Mouse (Mus musculus) kidney, embryonic 14.5 days (tissue): ENCODE measurements around the gene Ogt. TPM values are rescaled to one million over a fixed set of nuclear protein-coding genes. Genes with fewer than 3 reads are reported as not detected.
A peak's percentile ranks its signal among the peaks of the same experiment; 100 is the strongest.

ENCODE experiments used
- ATAC-seq: fragments of 200-750 bp; cut with Nextera tagmentation; 2 replicates; pipeline ENCODE4 v1.8.0; 2017; ENCODE audit warnings: moderate number of reproducible peaks, mild to moderate bottlenecking, moderate TSS enrichment, moderate library complexity; ENCODE audit not compliant: low FRiP score, low TSS enrichment
- H3K27ac ChIP-seq: fragments of 300-500 bp; sonication (generic); 2 replicates; pipeline ENCODE4 v1.5.1; 2014; ENCODE audit warnings: low read depth, mild to moderate bottlenecking, low read length, moderate library complexity, mixed read lengths
- H3K27me3 ChIP-seq: fragments of 300-500 bp; sonication (generic); 2 replicates; pipeline ENCODE4 v1.6.1; 2014; ENCODE audit warnings: mild to moderate bottlenecking, low read length; ENCODE audit not compliant: control insufficient read depth, insufficient read depth
- H3K36me3 ChIP-seq: fragments of 300-500 bp; sonication (generic); 2 replicates; pipeline ENCODE4 v1.6.1; 2014; ENCODE audit warnings: low read length, mixed read lengths; ENCODE audit not compliant: control insufficient read depth, insufficient read depth
- H3K4me1 ChIP-seq: fragments of 300-500 bp; sonication (generic); 2 replicates; pipeline ENCODE4 v1.6.1; 2014; ENCODE audit warnings: low read length, mixed read lengths; ENCODE audit not compliant: control insufficient read depth, insufficient read depth
- H3K4me2 ChIP-seq: fragments of 300-500 bp; sonication (generic); replicated peaks from 2 replicates; pipeline ENCODE4 v1.6.1; 2014; ENCODE audit warnings: low read depth, mild to moderate bottlenecking, low read length
- H3K4me3 ChIP-seq: fragments of 300-500 bp; sonication (generic); 2 replicates; pipeline ENCODE4 v1.5.1; 2014; ENCODE audit warnings: mild to moderate bottlenecking, low read length
- H3K9ac ChIP-seq: fragments of 300-500 bp; sonication (generic); 2 replicates; pipeline ENCODE4 v1.6.1; 2014; ENCODE audit warnings: low read depth, mild to moderate bottlenecking, low read length, moderate library complexity
- H3K9me3 ChIP-seq: fragments of 300-500 bp; sonication (generic); 2 replicates; pipeline ENCODE4 v1.6.1; 2016; ENCODE audit warnings: low read length; ENCODE audit not compliant: control insufficient read depth
- WGBS: fragments of 180-500 bp; shearing (Covaris S2); extraction: QIAGEN DNeasy Blood & Tissue Kit; methylation state at CpG from one replicate; pipeline ENCODE4 v1.1.7; 2014; 5-methylcytosine and 5-hydroxymethylcytosine counted together
- polyA plus RNA-seq: library from polyadenylated mRNA; unstranded; fragments of >200 nt; fragmentation: Nextera tagmentation; extraction: Ambion mirVana; gene quantifications from 2 replicates; pipeline ENCODE4 v1.2.1, GENCODE M21; 2014

The Ogt gene
- polyA plus RNA-seq, 1 experiment from 2014 or later, result 225 TPM

- Histone ChIP-seq H3K9me3 (no peaks in the 10 kb centered on the region), H3K9ac (peak overlapping the region; percentile 79), H3K27ac (peak overlapping the region; percentile 76), H3K4me2 (peak overlapping the region; percentile 60; the same call in 1 of the 2 replicates), H3K4me3 (peak overlapping the region; percentile 72), H3K27me3 (no peaks in the 10 kb centered on the region; the same call in 1 of the 2 replicates), H3K36me3 (peaks cover 6% of the 10 kb centered on the region; the same call in 1 of the 2 replicates), H3K4me1 (0 out of 2 replicates have a peak, but pooled peaks cover 3% of the 10 kb centered on the region)
- ATAC-seq, result peak; percentile 51; the same call in 1 of the 2 replicates
- WGBS, result 21% methylated on average over 45 of the region's 45 CpGs
Measured at GRCm38 (mm10) chrX:101640194-101641160, 617 bp downstream of the Ogt start.

- peak overlapping the region; percentile 30; the same call in 1 of the 2 replicates for H3K27ac ChIP-seq
- H3K27me3 ChIP-seq, result no peaks in the 10 kb centered on the region; the same call in 1 of the 2 replicates
- 27% methylated on average over 6 of the region's 6 CpGs for WGBS
Measured at GRCm38 (mm10) chrX:101641161-101641530, 1.3 kb downstream of the Ogt start.

GRCm38 (mm10) chrX:101642091-101642490 lies 2.2 kb downstream of the Ogt start:
- Histone ChIP-seq H3K4me1 (0 out of 2 replicates have a peak, but pooled peaks cover under 1% of the 10 kb centered on the region), H3K9me3 (no peaks in the 10 kb centered on the region), H3K27me3 (no peaks in the 10 kb centered on the region; the same call in 1 of the 2 replicates), H3K36me3 (peaks cover 6% of the 10 kb centered on the region; the same call in 1 of the 2 replicates), H3K9ac (peak overlapping the region; percentile 79; the same call in 1 of the 2 replicates), H3K4me2 (peak overlapping the region; percentile 60), H3K4me3 (peak overlapping the region; percentile 72), H3K27ac (no peak overlapping the region)
- WGBS, result 23% methylated on average over 5 of the region's 5 CpGs
- no peak for ATAC-seq

More at GRCm38 (mm10) chrX:101641161-101641530, 1.3 kb downstream of the Ogt start:
- Histone ChIP-seq H3K4me1 (0 out of 2 replicates have a peak, but pooled peaks cover 3% of the 10 kb centered on the region), H3K9ac (peak overlapping the region; percentile 79), H3K4me3 (peak overlapping the region; percentile 72), H3K4me2 (peak overlapping the region; percentile 60), H3K36me3 (peaks cover 6% of the 10 kb centered on the region; the same call in 1 of the 2 replicates), H3K9me3 (no peaks in the 10 kb centered on the region)
- no peak for ATAC-seq

GRCm38 (mm10) chrX:101645286-101645685 lies 5.4 kb downstream of the Ogt start:
- ATAC-seq, result no peak
- Histone ChIP-seq H3K9ac (no peak overlapping the region), H3K4me2 (no peak overlapping the region), H3K9me3 (no peaks in the 10 kb centered on the region), H3K4me3 (no peak overlapping the region), H3K4me1 (no peaks in the 10 kb centered on the region), H3K36me3 (peaks cover 10% of the 10 kb centered on the region; the same call in 1 of the 2 replicates), H3K27ac (no peak overlapping the region), H3K27me3 (no peaks in the 10 kb centered on the region; the same call in 1 of the 2 replicates)
- WGBS, result 66% methylated on average over 2 of the region's 2 CpGs

- WGBS, result 88% methylated on average over 5 of the region's 5 CpGs
- peaks cover 15% of the 10 kb centered on the region; the same call in 1 of the 2 replicates for H3K36me3 ChIP-seq
- no peaks in the 10 kb centered on the region for H3K4me1 ChIP-seq
- H3K9ac ChIP-seq, result no peak overlapping the region
- H3K9me3 ChIP-seq, result no peaks in the 10 kb centered on the region
- no peak overlapping the region for H3K4me2 ChIP-seq
- no peak for ATAC-seq
- H3K27ac ChIP-seq, result no peak overlapping the region
- H3K4me3 ChIP-seq, result no peak overlapping the region
- no peaks in the 10 kb centered on the region for H3K27me3 ChIP-seq
Measured at GRCm38 (mm10) chrX:101646621-101647020, 6.8 kb downstream of the Ogt start.

GRCm38 (mm10) chrX:101695686-101696085 lies 55.8 kb downstream of the Ogt start:
- H3K9me3 ChIP-seq, result peaks cover 22% of the 10 kb centered on the region
- no peaks in the 10 kb centered on the region for H3K36me3 ChIP-seq
- WGBS, result 94% methylated on average over 27 of the region's 27 CpGs
- H3K4me2 ChIP-seq, result no peak overlapping the region
- no peak overlapping the region for H3K9ac ChIP-seq
- H3K27ac ChIP-seq, result no peak overlapping the region
- no peaks in the 10 kb centered on the region for H3K4me1 ChIP-seq
- ATAC-seq, result no peak
- no peak overlapping the region for H3K4me3 ChIP-seq
- H3K27me3 ChIP-seq, result no peaks in the 10 kb centered on the region

- Histone ChIP-seq H3K27ac (no peak overlapping the region), H3K36me3 (no peaks in the 10 kb centered on the region), H3K27me3 (no peaks in the 10 kb centered on the region), H3K4me1 (no peaks in the 10 kb centered on the region), H3K4me3 (no peak overlapping the region), H3K9me3 (peaks cover 22% of the 10 kb centered on the region), H3K9ac (no peak overlapping the region), H3K4me2 (no peak overlapping the region)
- WGBS, result 72% methylated on average over 54 of the region's 54 CpGs
- ATAC-seq, result no peak
Measured at GRCm38 (mm10) chrX:101697537-101697936, 57.7 kb downstream of the Ogt start.

- Histone ChIP-seq H3K4me1 (no peaks in the 10 kb centered on the region), H3K4me3 (no peak overlapping the region), H3K36me3 (no peaks in the 10 kb centered on the region), H3K27ac (no peak overlapping the region), H3K27me3 (no peaks in the 10 kb centered on the region), H3K9me3 (peaks cover 22% of the 10 kb centered on the region), H3K9ac (no peak overlapping the region), H3K4me2 (no peak overlapping the region)
- WGBS, result 68% methylated on average over 23 of the region's 23 CpGs
- ATAC-seq, result no peak
Measured at GRCm38 (mm10) chrX:101698232-101698631, 58.4 kb downstream of the Ogt start.

- Histone ChIP-seq H3K27ac (no peak overlapping the region), H3K9ac (no peak overlapping the region), H3K4me3 (no peak overlapping the region), H3K36me3 (no peaks in the 10 kb centered on the region), H3K4me1 (no peaks in the 10 kb centered on the region), H3K9me3 (no peaks in the 10 kb centered on the region), H3K4me2 (no peak overlapping the region), H3K27me3 (no peaks in the 10 kb centered on the region)
- WGBS, result 80% methylated on average over 7 of the region's 7 CpGs
- no peak for ATAC-seq
Measured at GRCm38 (mm10) chrX:101705111-101705510, 65.3 kb downstream of the Ogt start.
